Mouse (Mus musculus): ENCODE results near the gene Ccdc12.

Ccdc12 gene

GRCm38 (mm10) chr9:110656249-110657221, at the start of gene Ccdc12:
Gene Ccdc12 (plus strand): TSS chr9:110656503.
- in situ Hi-C loops (cut with MboI), result no loop called here

GRCm38 (mm10) chr9:110611471-110611870, 44.8 kb upstream of the Ccdc12 start:
- in situ Hi-C loops (cut with MboI), result no loop called here

- in situ Hi-C loops (cut with MboI), result no loop called here
Observed at GRCm38 (mm10) chr9:110617081-110617480, 39.2 kb upstream of the Ccdc12 start.

GRCm38 (mm10) chr9:110620180-110620579, 36.1 kb upstream of the Ccdc12 start:
- in situ Hi-C loops (cut with MboI), result no loop called here

GRCm38 (mm10) chr9:110620685-110621084, 35.6 kb upstream of the Ccdc12 start:
- in situ Hi-C loops (cut with MboI), result no loop called here

- in situ Hi-C loops (cut with MboI), result no loop called here
Observed at GRCm38 (mm10) chr9:110622621-110623219, 33.6 kb upstream of the Ccdc12 start.

- in situ Hi-C loops (cut with MboI), result no loop called here
Observed at GRCm38 (mm10) chr9:110623416-110624195, 32.7 kb upstream of the Ccdc12 start.

GRCm38 (mm10) chr9:110624361-110625166, 31.7 kb upstream of the Ccdc12 start, which contains the start of gene Nradd:
Gene Nradd (minus strand): TSS chr9:110624452.
- in situ Hi-C loops (cut with MboI), result no loop called here

- in situ Hi-C loops (cut with MboI), result no loop called here
Observed at GRCm38 (mm10) chr9:110625350-110625908, 30.9 kb upstream of the Ccdc12 start.

- in situ Hi-C loops (cut with MboI), result loop anchor here (5.0 kb wide), 1 partner anchor 87 kb away; no protein-coding TSS in a partner anchor
Observed at GRCm38 (mm10) chr9:110630171-110630570, 26.1 kb upstream of the Ccdc12 start.

GRCm38 (mm10) chr9:110631191-110631590, 25.1 kb upstream of the Ccdc12 start:
- in situ Hi-C loops (cut with MboI), result loop anchor here (5.0 kb wide), 1 partner anchor 86 kb away; no protein-coding TSS in a partner anchor

GRCm38 (mm10) chr9:110631651-110632275, 24.5 kb upstream of the Ccdc12 start:
- in situ Hi-C loops (cut with MboI), result loop anchor here (5.0 kb wide), 1 partner anchor 86 kb away; no protein-coding TSS in a partner anchor

GRCm38 (mm10) chr9:110632671-110633070, 23.6 kb upstream of the Ccdc12 start:
- in situ Hi-C loops (cut with MboI), result loop anchor here (5.0 kb wide), 1 partner anchor 85 kb away; no protein-coding TSS in a partner anchor

- in situ Hi-C loops (cut with MboI), result loop anchor here (5.0 kb wide), 1 partner anchor 83 kb away; no protein-coding TSS in a partner anchor
Observed at GRCm38 (mm10) chr9:110633882-110634281, 22.4 kb upstream of the Ccdc12 start.

- in situ Hi-C loops (cut with MboI), result no loop called here
Observed at GRCm38 (mm10) chr9:110635225-110635624, 21.1 kb upstream of the Ccdc12 start.

GRCm38 (mm10) chr9:110638611-110639021, 17.7 kb upstream of the Ccdc12 start:
- in situ Hi-C loops (cut with MboI), result no loop called here

- in situ Hi-C loops (cut with MboI), result no loop called here
Observed at GRCm38 (mm10) chr9:110641006-110641405, 15.3 kb upstream of the Ccdc12 start.

- in situ Hi-C loops (cut with MboI), result no loop called here
Observed at GRCm38 (mm10) chr9:110642812-110643524, 13.3 kb upstream of the Ccdc12 start.

- in situ Hi-C loops (cut with MboI), result no loop called here
Observed at GRCm38 (mm10) chr9:110643787-110644186, 12.5 kb upstream of the Ccdc12 start.
